Mouse (Mus musculus) heart, adult 18-20 months (tissue): ENCODE measurements around the gene F2rl2. TPM values are rescaled to one million over a fixed set of nuclear protein-coding genes. Genes with fewer than 3 reads are reported as not detected.
A peak's percentile ranks its signal among the peaks of the same experiment; 100 is the strongest.

Source experiments
- DNase-seq, 2 experiments: peaks; one replicate each; pipeline ENCODE4 v3.0.0; 2021 to 2022; ENCODE audit warnings: mixed read lengths in 1 of 2
- long read RNA-seq, 2 experiments: library from polyadenylated mRNA; stranded (forward); transcript quantifications; one replicate each; pipeline ENCODE4 v2.0.0; 2021
- total RNA-seq, 2 experiments: library from RNA; stranded (reverse); gene quantifications; 2 replicates each; pipeline ENCODE4 v1.2.3; 2021

F2rl2 gene
- total RNA-seq: under 1 TPM; 0.15 to 0.20 TPM
- long read RNA-seq, experiment 1: 0 reads
- long read RNA-seq, experiment 2: 0 reads

DNA sequence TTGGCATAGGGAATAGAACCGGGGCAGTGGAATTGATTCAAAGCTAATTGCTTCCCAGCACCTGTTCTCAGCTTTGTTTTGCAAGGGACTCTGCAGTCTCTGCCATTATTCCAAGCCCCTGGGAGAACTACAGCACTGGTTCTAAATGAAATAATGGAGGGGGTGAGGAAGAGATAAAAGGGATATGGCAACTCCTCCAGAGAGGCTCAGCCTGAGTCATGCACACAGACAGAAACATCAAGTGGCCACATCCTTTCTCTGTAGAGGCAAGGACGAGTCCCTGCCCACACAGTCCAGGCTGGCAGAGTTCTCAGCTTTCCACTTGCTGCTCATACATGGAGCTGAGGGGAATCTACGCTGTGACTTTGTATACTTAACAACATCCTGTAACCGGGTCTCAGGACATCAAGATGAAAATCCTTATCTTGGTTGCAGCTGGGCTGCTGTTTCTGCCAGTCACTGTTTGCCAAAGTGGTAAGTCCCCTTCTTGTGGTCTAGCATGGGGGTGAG, at the start of gene F2rl2:
F2rl2 (plus strand) TSS at position 200 of the 510 bp plus-strand sequence.
- no peak for DNase-seq

DNA sequence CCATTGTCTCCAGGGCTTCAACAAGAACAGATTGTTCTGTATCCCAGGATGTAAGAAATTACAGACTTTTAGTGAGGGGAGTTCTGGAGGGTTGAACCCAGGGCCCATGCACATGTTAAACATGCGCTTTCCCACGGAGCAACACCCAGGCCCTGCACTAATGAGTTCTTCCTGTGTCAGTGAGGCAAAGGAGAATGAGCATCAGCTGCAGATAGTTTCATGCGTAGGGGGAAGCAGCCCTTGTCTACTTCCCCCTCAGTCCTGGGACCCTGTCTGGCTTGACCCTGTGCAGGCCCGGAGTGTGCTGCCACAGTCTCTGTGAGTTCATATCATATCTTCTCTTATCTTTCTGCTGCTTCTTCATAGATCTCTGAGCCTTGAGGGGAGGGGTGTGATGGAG, 49.4 kb upstream of the F2rl2 start:
- no peak for DNase-seq

DNA sequence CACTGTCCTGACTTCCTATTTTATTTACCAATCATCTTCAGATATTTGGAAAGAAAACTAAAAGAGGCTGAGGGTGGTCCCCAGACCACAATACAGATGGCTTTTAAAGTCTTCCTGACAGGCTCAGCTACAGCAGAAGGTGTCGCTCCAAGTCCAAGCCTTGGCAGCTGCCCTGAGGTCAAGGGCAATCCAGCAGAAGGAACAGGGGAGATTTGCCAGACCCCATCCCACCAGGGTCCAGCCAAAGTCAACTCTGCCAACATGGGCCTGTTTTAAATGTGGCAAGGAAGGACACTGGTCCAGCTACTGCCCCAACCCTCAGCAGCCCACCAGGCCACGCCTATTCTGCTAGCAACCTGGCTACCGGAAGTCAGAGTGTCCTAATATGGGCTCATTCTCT, 46.7 kb upstream of the F2rl2 start:
- DNase-seq: no peak

DNA sequence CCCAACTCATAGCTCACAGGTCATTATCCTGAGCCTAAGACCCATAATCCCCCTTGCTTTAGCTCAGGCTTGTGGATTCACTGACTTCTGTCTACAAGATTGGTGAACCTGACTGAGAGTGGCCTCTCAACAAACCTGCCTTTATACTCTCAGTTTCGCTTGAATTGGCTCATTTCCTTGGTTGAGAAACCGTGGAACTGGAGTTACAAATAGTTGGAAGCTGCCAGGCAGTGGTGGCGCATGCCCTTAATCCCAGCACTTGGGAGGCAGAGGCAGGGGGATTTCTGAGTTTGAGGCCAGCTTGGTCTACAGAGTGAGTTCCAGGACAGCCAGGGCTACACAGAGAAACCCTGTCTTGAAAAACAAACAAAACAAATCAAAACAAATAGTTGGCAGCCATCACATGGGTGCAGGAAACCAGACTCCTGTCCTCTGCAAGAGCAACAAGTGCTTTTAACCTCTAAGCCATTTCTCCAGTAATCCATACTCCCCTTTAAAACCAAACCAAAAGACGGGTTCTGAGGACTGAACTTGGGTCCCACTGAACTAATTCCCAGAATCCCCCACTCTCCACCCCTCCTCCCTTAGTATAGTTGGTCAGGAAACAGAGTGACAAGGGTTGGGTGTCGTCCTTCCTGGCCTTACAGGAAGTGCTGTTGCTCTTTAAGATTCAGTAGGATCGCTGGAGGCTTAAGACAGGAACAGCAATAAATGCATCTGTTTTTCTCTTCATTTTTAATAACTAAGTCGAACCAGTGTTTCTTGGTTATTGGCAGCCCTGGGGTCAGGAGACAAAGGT, 44.6 kb upstream of the F2rl2 start:
- DNase-seq: no peak

DNA sequence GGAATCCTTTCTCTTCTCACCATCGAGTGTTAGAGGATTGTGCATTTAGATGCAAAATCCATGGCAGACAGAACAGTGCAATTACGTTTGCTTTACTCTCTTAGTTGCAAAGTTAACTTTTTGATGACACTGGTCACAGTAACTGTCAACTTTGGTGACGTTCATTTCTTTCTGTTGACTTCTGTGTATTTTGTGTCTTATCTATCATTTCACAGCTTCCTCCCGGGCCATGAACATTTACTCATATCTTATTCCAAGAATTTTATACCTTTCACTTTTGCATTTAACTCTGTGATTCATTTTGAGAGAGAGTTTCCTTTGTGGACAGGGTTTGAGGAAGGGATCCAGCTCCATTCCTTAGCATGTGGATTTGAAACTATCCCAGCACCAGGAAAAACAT, 43.0 kb upstream of the F2rl2 start:
- no peak for DNase-seq

DNA sequence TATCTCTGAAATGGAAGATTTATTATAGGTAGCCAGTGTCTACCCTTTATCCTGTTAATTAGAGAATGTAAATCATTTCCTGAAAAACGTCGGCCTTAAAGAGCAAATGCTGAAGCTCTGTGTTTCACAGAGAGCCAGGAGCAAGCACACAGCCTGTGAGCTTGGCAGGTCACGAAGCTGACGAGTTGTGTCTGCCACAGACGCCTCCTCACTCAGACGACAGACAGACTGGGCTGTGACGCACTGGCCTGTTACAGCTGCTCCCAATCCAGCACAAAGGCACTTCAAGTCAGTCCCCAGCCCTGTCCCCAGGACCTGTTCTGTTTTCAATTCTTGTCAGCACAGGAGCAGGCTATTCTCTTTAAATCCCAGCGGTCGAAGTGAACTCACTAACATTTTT, 41.4 kb upstream of the F2rl2 start:
- peak in 1 of 2 experiments; percentile 25 for DNase-seq

DNA sequence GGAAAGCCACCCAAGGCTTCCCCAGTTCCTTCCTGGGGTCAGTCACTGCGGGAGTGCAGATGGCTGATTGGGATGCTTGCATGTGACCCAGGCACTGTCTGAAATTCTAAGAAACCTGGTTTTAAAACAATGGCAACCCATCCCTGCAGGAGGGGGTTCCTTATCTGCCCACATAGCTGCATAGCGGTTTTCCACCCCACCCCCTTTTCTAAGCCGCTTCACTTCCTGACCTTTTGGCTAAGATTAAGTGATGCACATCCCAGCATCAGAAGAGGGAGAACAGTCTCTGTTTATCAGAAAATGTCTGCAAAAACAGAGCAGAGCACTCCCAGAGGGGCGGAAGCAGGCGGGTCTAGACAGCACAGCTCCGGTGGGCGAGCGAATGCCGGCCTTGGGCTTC, 39.5 kb upstream of the F2rl2 start:
- DNase-seq: no peak

DNA sequence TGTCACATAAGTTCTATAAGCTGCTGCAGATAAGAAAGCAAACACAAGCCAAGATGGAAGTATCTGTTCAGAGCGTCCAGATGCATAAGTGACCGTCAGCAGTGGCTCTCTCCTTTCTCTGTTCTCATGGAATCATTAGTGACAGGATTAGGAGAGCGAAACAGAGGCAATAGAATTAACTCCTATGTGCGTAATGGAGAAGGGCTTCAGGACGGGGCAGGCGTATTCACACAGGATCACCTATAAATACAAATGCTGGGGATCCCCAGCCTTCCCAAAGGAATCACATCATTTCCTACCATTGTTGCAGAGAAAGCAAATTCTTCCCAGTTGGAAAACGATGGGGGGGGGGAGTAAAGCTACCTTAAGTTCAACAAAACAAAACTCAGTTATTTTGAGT, 37.2 kb upstream of the F2rl2 start:
- peak in 1 of 2 experiments; percentile 33 for DNase-seq

DNA sequence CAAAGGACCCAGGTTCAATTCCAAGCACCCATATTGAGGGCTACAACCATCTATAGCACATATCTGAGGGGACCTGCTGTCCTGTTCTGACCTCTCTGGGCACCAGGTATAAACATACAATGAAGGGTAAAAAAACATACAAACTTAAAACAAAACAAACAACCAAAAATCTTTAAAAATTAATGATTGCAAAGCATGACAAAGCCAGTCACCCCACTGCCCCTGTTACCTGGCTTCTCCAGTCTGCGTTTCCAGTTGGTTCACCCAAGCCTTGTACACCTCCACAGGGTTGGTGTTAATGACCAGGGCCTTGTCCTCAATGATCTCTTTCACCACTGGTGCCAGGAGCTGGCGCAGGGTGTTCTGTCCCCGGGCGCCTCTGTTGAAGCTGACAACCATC, 32.8 kb upstream of the F2rl2 start:
- DNase-seq: no peak

DNA sequence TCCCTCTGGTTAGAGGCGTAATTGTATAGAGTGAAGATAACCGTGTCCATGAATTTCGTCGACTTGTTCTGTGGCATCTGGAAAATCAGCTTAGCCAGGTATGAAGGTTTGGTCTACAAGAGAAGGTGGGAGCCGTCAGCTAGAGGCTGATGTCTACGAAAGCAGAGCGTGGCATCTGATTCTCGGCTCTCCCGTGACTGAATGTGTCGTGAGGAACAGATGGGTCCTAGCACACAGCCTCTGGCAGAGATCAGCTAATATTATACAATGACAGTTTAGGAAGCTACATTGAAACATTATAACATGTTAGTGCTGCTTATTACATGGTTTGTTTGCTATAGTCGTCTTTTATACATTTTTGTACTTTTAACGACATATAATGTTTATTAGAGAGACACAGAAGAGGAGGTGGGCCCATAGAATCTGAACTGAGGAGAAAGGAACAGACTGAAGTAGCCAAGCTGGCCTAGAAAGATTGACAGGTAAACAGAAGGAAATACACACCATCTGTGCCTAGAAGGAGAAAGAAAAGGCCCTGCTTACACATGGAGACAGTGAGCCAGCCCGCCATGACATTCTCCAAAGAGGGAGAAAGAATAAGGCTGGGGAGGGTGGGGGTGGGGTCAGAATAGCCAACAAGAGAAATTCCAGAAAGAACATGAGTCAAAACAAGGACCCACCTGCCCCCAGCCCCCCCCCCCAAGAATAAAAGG, 30.9 kb upstream of the F2rl2 start:
- DNase-seq: no peak

DNA sequence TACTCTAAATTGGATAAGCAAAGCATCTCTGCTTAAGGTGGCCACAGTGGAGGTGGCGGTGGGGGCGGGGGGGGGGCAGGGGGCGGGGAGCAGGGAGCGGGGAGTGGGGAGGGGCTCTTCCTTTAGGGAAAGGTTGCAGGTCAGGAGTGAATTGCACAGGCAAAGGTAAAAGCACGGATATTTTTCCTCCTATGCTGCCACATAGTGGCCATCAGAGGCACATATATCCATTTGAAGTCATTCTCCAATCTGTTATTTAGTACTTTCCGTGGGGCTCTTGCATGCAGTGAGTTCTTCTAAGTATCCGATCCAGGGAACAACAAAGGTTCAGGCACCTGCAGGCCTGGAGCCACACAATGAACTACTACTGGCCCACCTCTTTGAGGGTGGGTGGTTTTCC, 29.4 kb upstream of the F2rl2 start:
- DNase-seq: peak; percentile 22 to 44

DNA sequence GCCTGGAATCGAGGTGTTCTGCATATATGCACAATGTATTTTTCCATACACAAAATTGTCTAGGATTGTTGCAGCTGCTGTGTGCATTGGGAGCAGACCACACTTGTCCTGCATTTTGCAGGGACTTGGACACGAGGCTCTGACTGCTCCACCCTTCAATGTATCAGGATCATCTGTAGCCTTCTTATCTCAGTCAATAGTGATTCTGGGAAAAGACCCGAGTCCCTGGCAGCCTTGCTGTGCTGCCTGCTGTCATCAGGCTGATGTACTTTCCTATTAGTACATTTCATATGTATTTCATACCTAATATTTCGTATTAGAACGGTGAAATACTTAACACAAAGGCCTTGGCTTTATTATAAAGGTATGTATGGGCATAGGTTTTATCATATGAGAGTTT, 26.1 kb upstream of the F2rl2 start:
- no peak for DNase-seq

DNA sequence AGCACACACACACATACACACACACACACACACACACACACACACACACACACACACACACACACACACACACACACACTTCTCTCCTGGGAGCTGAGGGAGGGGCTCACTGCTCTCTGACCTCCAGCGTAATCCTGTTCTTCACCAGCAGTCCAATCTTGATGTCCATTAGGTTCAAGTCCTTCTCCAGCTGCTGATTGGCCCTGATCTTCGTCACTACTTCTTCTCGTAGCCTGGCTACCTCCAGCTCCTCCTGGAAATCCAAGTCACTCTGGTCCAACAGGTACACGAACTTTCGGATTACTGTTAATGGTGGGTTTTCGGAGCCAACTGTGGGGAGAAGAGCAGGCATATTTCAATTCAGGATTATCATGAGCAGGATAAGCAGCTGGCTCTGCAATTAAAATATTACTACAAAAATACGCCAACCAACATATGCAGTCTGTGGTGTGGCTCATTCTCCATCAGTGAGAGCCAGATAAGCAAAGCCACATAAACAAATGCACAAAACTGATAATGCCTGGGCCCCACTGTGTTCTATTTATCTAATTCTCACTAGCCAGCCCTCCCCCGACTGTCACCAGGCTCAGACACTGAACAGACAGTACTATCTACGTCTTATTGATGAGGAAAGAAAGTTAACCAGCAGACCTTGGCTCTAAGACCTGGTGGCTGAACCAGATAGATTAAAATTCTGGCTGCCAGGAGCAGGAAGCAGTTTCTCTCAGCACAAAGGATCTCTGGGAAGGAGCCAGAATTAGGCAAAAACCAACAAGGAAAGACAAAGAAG, 25.4 kb upstream of the F2rl2 start:
- peak in 1 of 2 experiments; percentile 35 for DNase-seq

DNA sequence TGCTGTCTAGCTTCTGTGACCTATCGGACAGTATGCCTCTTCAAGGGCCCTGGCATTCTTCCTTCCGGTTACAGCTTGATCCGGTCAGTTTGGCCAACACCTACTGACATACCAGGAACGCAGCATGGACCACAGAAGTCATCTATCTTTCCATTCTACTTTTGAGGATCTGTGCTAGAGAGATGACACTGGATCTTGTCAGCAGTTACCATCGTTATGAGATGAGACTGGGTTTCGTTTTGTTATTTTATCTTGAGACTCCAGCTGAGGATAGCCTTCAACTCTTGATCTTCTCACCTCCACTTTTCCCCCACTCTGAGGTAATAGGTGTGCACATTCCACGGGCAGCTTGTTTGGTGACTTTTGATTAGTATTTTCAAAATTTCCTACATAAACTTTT, 24.3 kb upstream of the F2rl2 start:
- no peak for DNase-seq

DNA sequence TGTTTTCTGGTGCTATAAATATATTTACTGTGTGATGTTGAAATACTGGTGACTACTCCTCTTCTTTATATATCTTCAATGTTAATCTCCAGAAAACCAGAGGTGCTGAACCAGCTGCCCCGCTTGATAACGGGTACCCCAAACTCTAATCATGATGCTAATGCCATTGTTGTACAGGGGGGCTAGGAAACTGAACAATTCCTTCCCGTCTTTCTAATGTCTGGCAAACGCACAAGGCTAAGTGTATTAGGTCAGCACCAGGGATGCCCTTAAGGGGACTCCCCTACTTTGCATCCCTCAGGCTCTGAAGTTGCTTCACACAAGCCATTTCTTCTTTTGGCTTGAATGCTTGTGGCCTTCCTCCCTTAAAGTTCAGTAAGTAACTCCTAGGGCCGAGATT, 17.6 kb upstream of the F2rl2 start:
- no peak for DNase-seq

DNA sequence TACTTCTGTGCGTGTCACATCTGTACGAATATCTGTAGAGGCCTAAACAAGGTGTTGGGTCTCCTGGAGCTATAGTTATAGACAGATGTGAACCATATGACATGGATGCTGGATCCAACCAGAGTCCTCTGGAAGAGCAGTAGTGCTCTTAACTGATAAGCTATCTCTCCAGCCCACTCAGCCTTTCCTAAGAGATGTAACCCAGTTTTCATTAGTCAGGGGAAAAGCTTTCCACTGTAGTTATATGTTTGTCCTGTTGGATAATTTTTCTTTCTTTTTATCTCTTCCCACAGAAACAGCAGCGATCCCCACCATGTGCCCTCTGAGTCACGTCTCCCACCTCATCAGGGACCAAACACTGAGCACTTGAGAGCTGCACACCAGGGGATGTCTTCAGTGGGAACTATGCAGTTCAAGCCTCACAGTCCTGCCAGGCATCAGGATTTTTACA, 17.1 kb upstream of the F2rl2 start:
- DNase-seq: no peak

DNA sequence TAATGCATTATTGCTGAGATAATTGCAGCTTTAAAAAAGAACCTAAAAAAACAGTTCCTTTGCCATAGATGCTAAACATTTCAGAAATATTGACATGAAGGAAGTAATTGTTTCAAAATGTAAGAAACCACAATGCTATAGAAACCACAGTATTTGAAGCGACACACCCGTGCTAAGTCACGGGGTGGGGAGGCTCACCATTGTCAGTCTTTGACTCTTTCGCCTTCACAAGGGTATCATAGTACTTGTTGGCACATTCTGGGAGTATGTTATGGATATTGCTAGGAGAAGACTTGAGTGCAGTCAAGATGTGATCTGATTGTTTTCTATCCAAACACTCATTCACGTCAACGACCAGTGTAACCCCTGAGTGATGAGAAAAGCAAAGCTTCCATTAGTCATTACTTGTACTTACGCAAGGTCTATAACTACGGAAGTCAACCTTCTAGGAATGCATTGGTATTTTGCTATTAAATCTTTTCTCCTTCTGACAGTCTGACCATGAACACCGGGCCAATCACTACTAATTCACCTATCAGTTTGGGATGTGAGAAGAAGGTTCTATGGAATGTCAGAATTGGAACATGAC, 11.9 kb upstream of the F2rl2 start:
- DNase-seq: no peak

DNA sequence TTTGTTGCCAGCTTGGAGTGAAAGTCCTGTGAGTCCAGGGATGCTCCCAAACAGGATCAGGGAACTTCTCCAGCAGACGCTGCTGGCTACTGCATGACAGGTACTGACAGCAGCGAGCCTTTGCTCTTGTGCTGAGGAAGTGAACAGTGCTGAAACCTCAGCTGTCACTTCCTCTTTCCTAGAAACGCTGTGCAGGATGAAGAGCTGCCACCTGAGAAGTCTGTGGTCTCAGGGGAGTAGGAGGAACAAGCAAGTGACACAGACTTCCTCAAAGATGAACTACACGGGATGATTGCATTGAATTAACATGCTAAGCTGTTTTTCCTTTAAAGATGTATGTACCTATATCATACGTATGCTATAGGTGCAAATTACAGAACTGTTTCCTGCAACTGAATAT, 10.9 kb upstream of the F2rl2 start:
- DNase-seq: peak in 1 of 2 experiments; percentile 32

DNA sequence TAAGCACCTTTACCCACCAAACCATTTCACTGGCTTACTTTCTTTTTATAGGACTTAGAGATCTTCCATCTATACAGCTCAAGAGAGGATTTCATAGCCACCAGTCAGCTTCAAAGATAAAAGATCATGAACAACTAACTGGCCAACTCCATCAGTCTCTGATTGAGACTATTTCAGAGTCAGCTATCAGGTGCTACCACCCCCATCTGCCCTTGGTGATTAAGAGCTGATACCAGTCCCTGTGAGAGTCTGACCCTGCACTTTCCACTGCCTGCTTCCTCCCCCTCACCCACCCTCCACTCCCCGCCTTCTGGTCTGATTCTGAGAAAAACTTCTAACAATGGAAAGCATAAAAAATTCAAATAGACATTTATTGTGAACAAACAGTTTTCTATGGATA, 8.1 kb upstream of the F2rl2 start:
- no peak for DNase-seq

DNA sequence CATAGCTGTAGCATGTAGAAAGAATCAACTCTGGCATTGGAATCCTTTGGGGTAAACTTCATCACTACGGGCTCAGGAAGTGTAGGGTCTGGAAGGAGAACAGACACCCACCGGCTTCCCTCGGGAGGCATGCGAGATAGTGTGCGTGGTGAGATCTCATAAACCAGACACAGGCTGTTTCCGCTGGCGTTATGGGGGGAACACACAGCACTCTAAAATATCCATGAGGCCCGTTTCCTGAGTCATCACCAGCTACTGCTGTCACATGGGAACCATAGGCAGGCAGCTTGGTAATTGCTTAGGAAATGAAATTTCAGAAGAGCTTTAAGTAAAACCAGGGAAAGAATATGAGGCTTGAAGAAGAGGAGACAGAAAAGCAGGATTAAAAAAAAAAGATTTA, 4.5 kb upstream of the F2rl2 start:
- DNase-seq: no peak

DNA sequence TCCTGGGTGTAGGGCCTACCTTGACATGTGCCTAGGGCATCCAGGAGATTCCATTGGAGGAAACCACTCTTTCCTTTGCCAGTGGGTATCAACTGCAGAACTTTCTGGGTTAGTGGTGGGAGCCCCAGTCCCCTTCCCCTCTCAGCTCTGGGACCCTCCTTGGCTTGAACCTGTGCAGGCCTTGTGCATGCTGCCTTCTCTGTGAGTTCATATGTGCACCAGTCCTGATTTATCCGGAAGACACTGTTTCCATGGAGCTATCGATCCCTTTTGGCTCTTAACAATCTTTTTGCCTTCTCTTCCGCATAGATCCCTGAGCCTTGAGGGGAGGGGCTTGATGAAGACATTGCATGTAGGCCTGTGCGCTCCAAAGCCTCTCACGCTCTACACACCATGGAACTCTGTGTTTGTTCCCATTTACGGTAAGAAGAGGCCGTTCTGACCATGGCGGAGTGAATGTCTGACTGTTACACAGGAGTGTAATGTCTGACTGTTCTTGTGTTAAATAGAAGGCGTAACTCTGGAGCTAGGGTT, 466 bp upstream of the F2rl2 start:
- DNase-seq: no peak

DNA sequence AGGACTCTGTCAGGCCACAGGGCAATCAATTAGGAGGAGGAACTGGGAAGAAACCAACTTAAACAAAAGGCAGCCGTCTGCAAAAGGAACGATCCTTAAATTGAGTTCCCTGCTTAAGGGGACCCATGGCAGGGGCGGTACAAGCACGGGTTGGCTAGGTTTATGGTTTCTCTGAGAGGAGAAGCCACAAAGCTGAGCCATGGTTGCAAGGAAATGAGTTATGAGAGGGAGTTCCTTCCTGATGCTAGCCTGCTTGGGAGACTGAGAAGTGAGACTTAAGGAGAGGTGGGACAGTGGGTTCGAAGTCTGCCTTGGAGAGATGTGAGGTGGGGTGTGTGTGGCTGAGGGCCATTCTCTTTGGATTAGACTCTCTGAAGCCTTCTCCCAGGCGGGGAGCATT, 1.2 kb downstream of the F2rl2 start:
- DNase-seq: no peak
